Mouse (Mus musculus): ENCODE measurements around the gene Abcd3.

Gene Abcd3

GRCm38 (mm10) chr3:121738742-121739342 is 76.3 kb downstream of the Abcd3 start:
- DNase-seq (ENCODE audit: low spot score in 2 of 2), result no peak

- no peak for DNase-seq (ENCODE audit: low spot score in 2 of 2)
These were observed 77.2 kb downstream of the Abcd3 start for GRCm38 (mm10) chr3:121737901-121738300.

- DNase-seq (ENCODE audit: low spot score in 2 of 2), result no peak
These were observed 77.6 kb downstream of the Abcd3 start for GRCm38 (mm10) chr3:121737453-121737852.

GRCm38 (mm10) chr3:121736025-121736744 is 78.9 kb downstream of the Abcd3 start:
- peak; percentile 68 to 81 for DNase-seq (ENCODE audit: low spot score in 2 of 2)

GRCm38 (mm10) chr3:121735542-121735941 is 79.6 kb downstream of the Abcd3 start:
- no peak for DNase-seq (ENCODE audit: low spot score in 2 of 2)

- no peak for DNase-seq (ENCODE audit: low spot score in 2 of 2)
These were observed 85.4 kb downstream of the Abcd3 start for GRCm38 (mm10) chr3:121729678-121730077.

- no peak for DNase-seq (ENCODE audit: low spot score in 2 of 2)
These were observed 89.5 kb downstream of the Abcd3 start for GRCm38 (mm10) chr3:121725651-121726050.

GRCm38 (mm10) chr3:121724553-121724952 is 90.5 kb downstream of the Abcd3 start:
- no peak for DNase-seq (ENCODE audit: low spot score in 2 of 2)

GRCm38 (mm10) chr3:121723968-121724524 is 91.1 kb downstream of the Abcd3 start:
- peak in 1 of 2 experiments; percentile 28 for DNase-seq (ENCODE audit: low spot score in 2 of 2)

GRCm38 (mm10) chr3:121722971-121723844 is 91.9 kb downstream of the Abcd3 start, which contains the start of gene F3:
F3 (plus strand) TSS chr3:121723537.
- DNase-seq (ENCODE audit: low spot score in 2 of 2), result peak in 1 of 2 experiments; percentile 62

GRCm38 (mm10) chr3:121721691-121722070 is 93.4 kb downstream of the Abcd3 start:
- no peak for DNase-seq (ENCODE audit: low spot score in 2 of 2)

GRCm38 (mm10) chr3:121720801-121721690 is 94.1 kb downstream of the Abcd3 start:
- DNase-seq (ENCODE audit: low spot score in 2 of 2), result no peak

- DNase-seq (ENCODE audit: low spot score in 2 of 2), result no peak
These were observed 95.4 kb downstream of the Abcd3 start for GRCm38 (mm10) chr3:121719701-121720100.

- DNase-seq (ENCODE audit: low spot score in 2 of 2), result no peak
These were observed 96.4 kb downstream of the Abcd3 start for GRCm38 (mm10) chr3:121718679-121719078.

- no peak for DNase-seq (ENCODE audit: low spot score in 2 of 2)
These were observed 98.6 kb downstream of the Abcd3 start for GRCm38 (mm10) chr3:121716480-121716879.

GRCm38 (mm10) chr3:121715741-121716459 is 99.2 kb downstream of the Abcd3 start:
- no peak for DNase-seq (ENCODE audit: low spot score in 2 of 2)

GRCm38 (mm10) chr3:121715336-121715735 is 99.8 kb downstream of the Abcd3 start:
- DNase-seq (ENCODE audit: low spot score in 2 of 2), result no peak

- no peak for DNase-seq (ENCODE audit: low spot score in 2 of 2)
These were observed 100.6 kb downstream of the Abcd3 start for GRCm38 (mm10) chr3:121714461-121714860.

GRCm38 (mm10) chr3:121713816-121714215 is 101.3 kb downstream of the Abcd3 start:
- DNase-seq (ENCODE audit: low spot score in 2 of 2), result no peak

GRCm38 (mm10) chr3:121713151-121713701 is 101.9 kb downstream of the Abcd3 start:
- no peak for DNase-seq (ENCODE audit: low spot score in 2 of 2)
